Mouse (Mus musculus) G1E (cell line): ENCODE measurements around the gene Igfbp1.

Experiments used
- CTCF ChIP-seq: IDR thresholded peaks from 2 replicates; pipeline ENCODE4 v1.5.1; 2012; ENCODE audit warnings: low read depth, low read length, inconsistent platforms, mixed read lengths
- GATA1 ChIP-seq: IDR thresholded peaks from 2 replicates; pipeline ENCODE4 v1.6.1; 2012; ENCODE audit warnings: borderline replicate concordance, low read length, inconsistent platforms, mixed read lengths
- TAL1 ChIP-seq: conservative IDR thresholded peaks from 2 replicates; pipeline ENCODE4 v1.6.1; 2012; ENCODE audit warnings: low read depth, low read length, inconsistent platforms, mixed read lengths

DNA sequence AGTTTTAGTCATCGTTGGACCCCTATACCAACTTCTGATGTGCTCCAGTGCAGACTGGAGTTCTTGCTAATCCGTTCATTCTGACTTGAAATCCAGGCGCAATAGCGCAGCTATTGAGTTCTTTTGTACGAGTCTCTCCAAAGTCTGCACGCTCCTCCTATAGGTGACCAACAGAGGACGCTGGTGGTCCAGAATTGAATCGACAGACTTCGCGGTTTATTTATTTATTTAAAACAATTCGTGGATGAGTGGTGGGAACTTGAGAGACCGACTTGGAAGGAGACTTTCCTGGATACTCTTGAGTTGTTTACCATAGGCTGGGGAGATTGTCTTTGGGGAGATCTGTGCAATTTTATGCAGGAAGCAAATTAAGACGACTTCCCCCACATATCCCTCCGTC, 17.2 kb downstream of the Igfbp1 start:
- TF ChIP-seq CTCF (no peak), TAL1 (no peak), GATA1 (no peak)
